Mouse (Mus musculus): Measurements from ENCODE around the gene Qk.

Qk gene

DNA sequence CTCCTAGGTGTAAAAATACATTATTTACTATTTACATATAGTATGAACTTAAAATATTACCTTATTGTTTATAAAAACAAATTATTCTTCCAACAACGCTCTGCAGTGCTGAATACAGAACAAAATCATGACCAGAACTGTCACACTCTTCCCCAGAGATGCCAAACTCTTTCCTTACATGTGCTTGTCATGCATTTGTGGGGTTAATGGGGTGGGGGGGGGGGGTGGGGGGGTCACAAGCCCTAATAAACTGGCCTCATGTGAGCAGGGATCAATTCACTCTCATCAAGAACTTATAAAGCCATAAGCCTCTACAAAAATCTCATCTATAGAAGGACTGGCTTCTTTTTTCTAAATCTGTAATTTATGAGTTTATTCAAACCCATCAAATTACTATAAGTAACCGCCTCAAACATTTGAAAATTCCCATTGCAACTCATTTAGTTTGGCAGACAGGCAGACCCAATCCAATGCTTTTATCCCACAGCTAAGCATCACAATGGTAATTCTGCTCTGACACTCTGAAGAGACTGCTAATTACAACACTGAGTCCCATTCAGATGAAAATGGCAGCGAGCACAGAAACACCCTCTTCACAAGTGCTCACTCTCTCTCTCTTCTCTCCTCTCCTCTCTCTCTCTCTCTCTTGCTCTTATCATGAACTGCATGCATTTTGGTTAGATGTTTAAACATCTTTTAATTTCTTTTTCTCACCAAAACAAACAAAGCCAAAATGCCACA is 91.7 kb downstream of the Qk start:
- TF ChIP-seq GATA4 (IDR thresholded peaks at IDR 0.05; ENCODE audit: insufficient replicate concordance, low read length): no peak

DNA sequence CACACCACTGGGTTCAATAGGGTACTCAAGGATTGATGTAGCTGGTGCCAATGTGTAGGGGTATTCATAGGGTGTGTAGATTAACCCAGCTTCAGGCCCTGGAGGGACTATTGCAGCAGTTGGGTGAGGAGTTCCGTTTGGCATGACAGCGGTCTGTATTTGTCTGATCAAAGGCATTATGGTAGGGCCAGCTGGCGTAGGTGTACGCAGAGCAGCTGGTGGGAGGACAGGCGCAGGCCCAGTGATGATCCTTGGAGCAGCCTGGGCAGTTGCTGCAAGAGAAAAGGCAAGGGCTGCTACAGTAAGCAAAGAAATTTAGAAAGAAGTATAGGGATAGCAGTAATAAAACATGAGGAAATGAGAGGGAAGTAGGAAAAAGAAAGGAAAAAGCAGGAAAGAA is 103.5 kb downstream of the Qk start:
- TF ChIP-seq GATA4 (IDR thresholded peaks at IDR 0.05; ENCODE audit: insufficient replicate concordance, low read length): no peak

DNA sequence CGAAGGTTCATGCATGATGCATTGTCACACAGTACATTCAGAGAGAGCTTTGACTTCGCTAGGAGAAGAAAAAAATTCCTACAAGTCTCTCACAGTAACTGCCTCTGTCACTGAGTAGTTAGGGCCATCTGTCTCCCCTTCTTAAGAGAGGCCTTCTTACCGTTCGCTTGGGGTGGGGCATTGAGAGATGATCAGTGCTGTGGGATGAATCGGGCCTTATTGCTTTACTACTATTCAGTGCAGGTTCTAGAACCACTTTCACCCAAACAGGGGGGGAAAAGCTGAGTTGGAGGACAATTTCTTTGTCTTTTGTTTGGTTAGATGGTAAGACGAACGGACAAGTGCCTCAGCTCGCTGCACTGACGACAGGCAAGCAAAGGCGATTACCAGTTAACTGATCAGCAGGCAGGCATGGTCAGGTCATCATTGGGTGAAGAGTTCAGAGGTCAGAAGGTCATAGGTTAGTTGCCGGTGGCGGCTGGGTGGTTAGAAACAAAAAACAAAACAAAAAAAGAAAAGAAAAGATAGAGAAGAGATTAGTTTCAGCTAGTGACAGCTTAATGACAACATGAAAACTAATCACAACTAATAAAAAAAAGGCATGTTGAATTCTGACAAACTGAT is 110.4 kb downstream of the Qk start:
- no peak for TF ChIP-seq GATA4 (IDR thresholded peaks at IDR 0.05; ENCODE audit: insufficient replicate concordance, low read length)

DNA sequence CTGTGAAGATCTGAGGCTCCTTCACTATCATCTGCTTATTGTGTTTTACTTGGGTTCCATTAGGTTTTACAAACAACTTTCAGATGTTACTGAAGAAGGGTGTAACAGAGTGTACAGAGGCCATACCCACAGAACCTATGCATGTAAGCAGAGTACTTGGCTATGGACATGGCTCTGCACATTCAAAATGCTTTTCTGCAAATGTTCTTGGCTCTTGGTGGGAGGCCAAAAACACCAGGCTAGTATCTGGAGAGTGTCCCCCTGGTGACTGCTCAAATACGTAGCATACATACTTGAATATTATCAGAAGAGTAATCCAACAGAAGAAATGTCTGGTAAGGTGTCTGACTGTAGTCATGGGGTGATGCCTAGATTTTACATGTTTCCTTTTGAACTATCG is 121.0 kb downstream of the Qk start:
- TF ChIP-seq GATA4 (IDR thresholded peaks at IDR 0.05; ENCODE audit: insufficient replicate concordance, low read length): no peak

DNA sequence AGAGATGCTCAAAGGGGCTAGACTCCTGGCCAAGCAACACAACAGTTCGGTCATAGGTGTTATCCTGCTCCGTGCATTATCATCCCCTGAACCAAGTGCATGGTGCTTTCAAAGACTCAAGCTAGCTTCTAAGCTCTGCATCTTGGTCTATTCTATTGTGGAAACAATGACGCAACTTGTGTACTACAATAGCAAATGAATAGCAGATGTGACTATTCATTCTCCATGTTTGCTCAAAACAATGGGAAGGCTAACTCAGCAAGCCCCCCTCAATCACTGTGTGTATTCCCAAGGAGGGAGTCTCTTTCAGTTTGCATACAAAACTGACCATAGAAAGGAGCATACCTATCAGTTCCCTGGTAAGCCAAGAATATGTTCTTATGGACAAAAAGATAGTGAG is 121.4 kb downstream of the Qk start:
- TF ChIP-seq GATA4 (IDR thresholded peaks at IDR 0.05; ENCODE audit: insufficient replicate concordance, low read length): no peak

DNA sequence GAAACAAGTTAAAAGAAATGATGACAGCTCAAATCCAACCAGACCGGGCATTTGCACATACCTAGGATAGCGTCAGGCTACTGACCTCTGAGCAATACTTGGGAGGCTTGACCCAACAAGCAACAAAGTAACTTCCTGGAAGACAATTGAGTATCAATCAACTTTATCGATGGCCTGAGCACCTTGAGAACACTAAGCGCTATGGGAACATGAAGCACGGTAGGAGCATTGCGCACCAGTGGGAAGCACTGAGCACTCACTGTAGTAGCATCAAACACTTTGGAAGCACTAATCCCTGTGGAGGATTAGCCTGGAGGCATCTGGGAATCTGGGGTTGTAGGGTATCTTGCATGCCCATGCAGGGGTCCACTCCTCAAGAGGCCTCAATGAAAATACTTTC is 124.0 kb downstream of the Qk start:
- TF ChIP-seq GATA4 (IDR thresholded peaks at IDR 0.05; ENCODE audit: insufficient replicate concordance, low read length): no peak

DNA sequence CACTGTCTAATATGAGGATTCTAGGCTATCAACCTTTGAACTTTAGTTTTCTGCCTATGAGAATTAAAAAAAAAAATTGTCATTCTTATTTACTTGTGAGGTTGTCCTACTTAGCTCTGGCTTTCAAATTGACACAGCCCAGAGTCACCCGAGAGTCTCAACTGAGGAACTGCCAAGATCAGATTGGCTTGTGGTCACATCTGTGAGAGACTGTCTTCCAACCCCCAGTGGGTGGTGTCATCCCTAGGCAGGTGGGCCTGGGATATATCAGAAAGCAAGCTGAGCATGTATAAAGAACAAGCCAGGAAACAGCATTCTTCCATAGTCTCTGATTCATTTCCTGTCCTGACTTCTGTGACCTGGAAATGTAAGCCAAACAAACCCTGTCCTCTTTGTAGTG is 128.8 kb downstream of the Qk start:
- TF ChIP-seq GATA4 (IDR thresholded peaks at IDR 0.05; ENCODE audit: insufficient replicate concordance, low read length): no peak

DNA sequence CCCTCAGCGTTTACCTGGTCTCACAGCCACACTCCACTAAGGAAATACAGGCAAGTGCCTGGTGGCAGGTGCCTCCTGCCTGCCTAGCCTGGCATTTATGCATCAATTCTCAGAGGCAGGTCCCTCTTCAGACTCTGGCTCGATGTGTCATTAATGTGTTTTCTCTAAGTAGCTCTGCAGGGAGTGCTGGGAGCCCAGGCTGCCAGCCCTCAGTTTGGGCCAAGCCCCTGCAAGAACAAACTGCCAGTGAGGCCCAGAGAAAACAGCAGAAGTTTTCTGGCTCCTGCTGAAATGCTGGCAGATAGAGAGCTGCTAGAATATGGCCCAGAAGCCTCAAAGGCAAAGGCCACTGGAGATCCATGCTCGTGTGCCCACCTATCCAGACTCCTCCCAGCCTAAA is 131.2 kb downstream of the Qk start:
- no peak for TF ChIP-seq GATA4 (IDR thresholded peaks at IDR 0.05; ENCODE audit: insufficient replicate concordance, low read length)

DNA sequence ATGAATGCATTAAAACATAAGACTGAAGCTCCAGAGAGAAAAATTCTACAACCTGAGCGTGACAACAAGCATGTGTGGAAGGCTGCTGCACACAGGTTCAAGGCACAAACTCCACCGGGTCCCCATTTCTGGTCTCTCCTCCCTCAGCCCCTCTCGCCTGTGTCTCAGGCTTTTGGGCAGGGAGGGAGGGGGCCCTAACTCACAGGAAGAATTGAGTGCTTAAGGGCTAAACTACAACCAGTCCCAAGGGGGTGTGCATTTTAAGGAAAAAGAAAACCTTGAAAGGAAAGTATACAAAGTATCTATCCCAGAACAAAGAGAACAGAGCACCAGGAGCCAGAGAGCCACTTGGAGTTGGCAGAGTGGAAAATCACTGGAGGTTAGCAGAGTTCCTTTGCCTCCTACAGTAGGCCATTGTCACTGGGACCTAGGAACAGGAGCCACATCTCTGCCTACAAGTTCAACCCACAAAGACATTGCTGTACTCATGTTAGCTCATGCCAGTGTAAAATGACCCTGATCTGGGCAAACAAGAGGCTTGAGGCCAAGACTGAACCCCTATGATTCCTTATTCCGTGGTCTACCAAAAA is 132.1 kb downstream of the Qk start:
- TF ChIP-seq GATA4 (IDR thresholded peaks at IDR 0.05; ENCODE audit: insufficient replicate concordance, low read length): no peak

DNA sequence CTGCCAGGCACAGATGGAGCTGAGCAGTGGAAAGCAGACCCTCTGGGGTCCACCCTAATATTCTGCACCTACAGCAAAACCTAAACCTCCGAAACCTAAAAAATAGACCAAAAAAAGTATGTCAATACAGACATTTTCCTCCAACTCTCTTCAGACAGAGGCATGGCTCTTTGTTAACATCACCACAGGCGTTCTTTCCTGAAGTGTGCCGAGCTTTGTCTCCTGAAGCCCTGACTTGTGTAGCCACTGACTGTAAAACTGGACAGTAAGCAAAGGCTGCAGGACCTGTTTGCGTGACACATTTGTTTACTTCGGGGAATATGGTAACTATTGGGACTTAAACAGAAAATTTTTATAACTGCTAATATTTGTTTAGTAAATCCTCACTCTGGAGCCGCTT is 137.9 kb downstream of the Qk start:
- TF ChIP-seq GATA4 (IDR thresholded peaks at IDR 0.05; ENCODE audit: insufficient replicate concordance, low read length): no peak

DNA sequence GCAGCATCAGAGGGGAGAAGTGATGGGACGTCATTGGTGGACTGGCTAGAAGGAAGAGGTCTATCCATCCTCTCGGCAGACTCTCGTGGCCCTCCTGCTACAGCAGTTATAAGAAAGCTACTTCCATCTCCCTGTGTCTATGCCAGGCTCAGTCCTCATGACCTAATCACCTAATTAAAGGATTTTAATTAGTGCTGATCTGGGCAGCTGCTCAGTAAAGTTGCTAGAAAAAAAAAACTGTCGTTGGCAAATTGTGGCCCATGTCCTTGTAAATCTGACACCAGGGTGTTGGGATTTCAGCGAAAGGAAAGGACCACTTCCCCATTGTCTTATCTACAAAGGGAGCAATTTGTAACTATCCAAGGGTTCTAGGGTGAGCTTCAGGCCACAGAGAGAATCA is 142.6 kb downstream of the Qk start:
- TF ChIP-seq GATA4 (IDR thresholded peaks at IDR 0.05; ENCODE audit: insufficient replicate concordance, low read length): no peak

DNA sequence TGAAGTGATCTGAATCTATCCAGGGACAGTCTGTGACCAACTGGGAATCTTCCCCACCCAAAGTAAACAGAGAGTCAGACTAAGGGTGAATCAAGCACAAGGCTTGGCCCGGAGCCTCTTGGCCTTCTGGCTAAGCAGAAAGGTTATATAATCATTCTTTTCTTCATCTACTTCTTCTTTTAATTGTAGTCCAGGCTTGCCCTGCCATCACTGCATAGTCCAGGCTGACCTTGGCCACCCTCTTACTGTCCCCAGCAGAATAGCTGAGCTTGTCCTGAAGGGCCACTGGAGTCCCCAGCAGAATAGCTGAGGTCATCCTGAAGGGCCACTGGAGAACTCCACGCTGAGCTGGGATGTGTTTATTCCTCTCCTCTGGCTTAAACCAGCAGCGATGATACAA is 158.4 kb downstream of the Qk start:
- no peak for TF ChIP-seq GATA4 (IDR thresholded peaks at IDR 0.05; ENCODE audit: insufficient replicate concordance, low read length)

DNA sequence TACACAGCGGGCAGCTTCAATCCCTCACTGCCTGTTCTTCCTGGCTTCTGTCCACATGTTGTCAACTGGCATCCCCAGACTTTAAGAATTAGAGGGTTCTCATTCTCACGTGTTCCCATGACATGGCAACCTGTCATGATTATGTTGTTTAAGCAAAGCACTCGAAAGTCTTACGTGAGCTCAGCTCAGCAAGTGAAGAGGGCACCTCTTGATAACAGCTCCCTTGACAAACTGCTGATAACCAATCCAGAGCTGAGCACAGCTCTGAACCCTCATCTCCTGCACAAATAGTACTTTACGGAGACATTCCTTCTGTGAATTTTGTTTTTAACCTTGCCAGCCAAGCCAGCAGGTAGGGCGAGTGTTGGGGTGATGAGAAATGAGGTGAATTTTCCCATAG is 159.2 kb downstream of the Qk start:
- TF ChIP-seq GATA4 (IDR thresholded peaks at IDR 0.05; ENCODE audit: insufficient replicate concordance, low read length): no peak

DNA sequence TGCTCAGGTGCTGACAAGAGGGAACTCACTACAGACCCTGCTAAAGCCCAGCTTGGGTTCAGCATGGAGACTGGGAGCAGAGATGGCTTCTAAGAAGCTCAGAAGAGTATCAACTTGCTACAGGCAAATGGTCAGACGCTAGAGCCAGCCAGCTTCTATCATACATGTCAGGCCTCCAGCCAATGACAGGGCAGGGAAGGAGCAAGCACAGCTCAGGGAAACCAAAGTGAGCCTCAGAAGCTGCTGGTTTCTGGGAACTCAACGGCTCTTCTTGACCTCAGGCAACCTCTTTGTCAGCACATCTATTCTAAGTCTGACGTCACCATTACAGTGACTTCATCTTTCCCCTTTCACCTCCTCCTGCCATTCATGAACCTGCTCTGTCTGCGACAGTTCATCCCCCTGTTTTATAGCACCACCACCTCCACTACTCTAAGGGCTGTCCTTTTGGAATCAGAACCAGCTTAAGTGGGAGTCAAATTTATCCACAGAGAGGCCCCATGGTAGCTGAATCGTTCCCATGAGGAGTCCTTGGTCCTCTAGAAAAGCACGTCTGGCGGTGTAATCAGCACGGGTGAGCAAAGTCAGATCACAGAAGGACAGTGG is 166.7 kb downstream of the Qk start:
- TF ChIP-seq GATA4 (IDR thresholded peaks at IDR 0.05; ENCODE audit: insufficient replicate concordance, low read length): no peak
